Mouse (Mus musculus) C2C12 (cell line): ENCODE results near the gene Hexa.

Source experiments
- CEBPB ChIP-seq: IDR thresholded peaks from one replicate; pipeline ENCODE4 v1.6.1; 2011; ENCODE audit warnings: low read depth, mild to moderate bottlenecking, control low read depth, moderate library complexity
- CTCF ChIP-seq: IDR thresholded peaks from one replicate; pipeline ENCODE4 v1.5.1; 2011; ENCODE audit not compliant: control insufficient read depth, insufficient read depth, insufficient read length

DNA sequence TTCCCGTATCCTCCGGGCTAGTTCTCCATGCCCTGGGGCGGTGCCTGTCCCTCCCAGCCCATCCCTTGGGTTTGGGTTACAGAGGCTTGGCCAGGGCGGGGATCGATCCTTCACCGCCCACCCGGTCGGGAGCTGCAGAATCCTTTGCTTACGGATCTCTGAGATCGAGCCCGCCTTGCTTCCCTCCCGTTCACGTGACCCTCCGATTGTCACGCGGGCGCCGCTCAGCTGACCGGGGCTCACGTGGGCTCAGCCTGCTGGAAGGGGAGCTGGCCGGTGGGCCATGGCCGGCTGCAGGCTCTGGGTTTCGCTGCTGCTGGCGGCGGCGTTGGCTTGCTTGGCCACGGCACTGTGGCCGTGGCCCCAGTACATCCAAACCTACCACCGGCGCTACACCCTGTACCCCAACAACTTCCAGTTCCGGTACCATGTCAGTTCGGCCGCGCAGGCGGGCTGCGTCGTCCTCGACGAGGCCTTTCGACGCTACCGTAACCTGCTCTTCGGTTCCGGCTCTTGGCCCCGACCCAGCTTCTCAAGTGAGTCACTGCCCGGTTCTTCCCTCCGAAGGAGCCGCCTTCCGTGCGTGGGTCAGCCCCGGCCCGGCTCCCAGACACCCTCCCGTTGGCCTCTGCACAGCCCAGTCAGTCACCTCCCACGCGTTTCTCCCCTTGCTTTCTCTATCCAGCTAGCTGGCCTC is at the start of gene Hexa, which contains the start of gene Tmem202:
- TF ChIP-seq CEBPB, result no peak
- no peak for TF ChIP-seq CTCF
